Mouse (Mus musculus) megakaryocyte, embryonic 14.5 days (primary cell): ENCODE measurements at regions not wholly inside any gene's neighbourhood (a gene's known extent, or its start where the extent isn't known, plus 50 kb on each side); places are given as distances from the start of the nearest gene placed in this dataset.

Experiments used
- FLI1 ChIP-seq: IDR thresholded peaks from 2 replicates; pipeline ENCODE4 v1.6.1; 2012; ENCODE audit warnings: low read length, inconsistent platforms, mixed read lengths
- GATA1 ChIP-seq: IDR thresholded peaks from 3 replicates; pipeline ENCODE4 v1.6.1; 2012; ENCODE audit warnings: mixed read lengths, low read length, inconsistent platforms, borderline replicate concordance

DNA sequence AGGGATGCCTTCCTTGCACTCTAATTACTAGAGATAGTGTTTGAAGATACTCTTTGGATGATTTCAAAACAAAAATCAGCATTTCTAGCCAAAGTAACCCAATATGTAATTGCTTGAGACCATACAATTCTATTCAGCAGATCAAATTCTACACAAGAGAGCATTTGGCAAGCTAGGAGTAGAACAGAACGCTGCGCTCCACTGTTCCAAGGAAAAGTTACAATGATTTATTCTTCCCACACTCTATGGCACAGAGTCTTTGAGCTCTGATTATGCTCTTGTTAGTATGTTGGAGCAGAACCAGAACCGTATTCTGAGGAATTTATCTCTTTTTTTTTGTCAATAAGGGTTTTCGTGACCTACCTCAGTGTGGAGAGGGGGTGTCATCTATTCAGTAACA is 130.2 kb upstream of the Itga1 start:
- TF ChIP-seq GATA1 (no peak), FLI1 (no peak)
